Mouse (Mus musculus) heart, embryonic 13.5 days (tissue): ENCODE measurements at regions not wholly inside any gene's neighbourhood (a gene's known extent, or its start where the extent isn't known, plus 50 kb on each side); places are given as distances from the start of the nearest gene placed in this dataset.

ENCODE experiments used
- ATAC-seq: fragments of 200-750 bp; cut with Nextera tagmentation; 2 replicates; pipeline ENCODE4 v1.8.0; 2017; ENCODE audit warnings: moderate TSS enrichment; ENCODE audit not compliant: insufficient number of reproducible peaks, low FRiP score, low TSS enrichment; ENCODE audit errors: extremely low read depth
- H3K27ac ChIP-seq: fragments of 300-500 bp; sonication (generic); replicated peaks from 2 replicates; pipeline ENCODE4 v1.5.1; 2015; ENCODE audit warnings: moderate library complexity, mild to moderate bottlenecking, inconsistent platforms
- H3K27me3 ChIP-seq: fragments of 300-500 bp; sonication (generic); replicated peaks from 2 replicates; pipeline ENCODE4 v1.6.1; 2015; ENCODE audit warnings: mild to moderate bottlenecking, inconsistent platforms
- H3K36me3 ChIP-seq: fragments of 300-500 bp; sonication (generic); 2 replicates; pipeline ENCODE4 v1.6.1; 2015; ENCODE audit warnings: mild to moderate bottlenecking, inconsistent platforms
- H3K4me1 ChIP-seq: fragments of 300-500 bp; sonication (generic); 2 replicates; pipeline ENCODE4 v1.6.1; 2015; ENCODE audit warnings: inconsistent platforms
- H3K4me2 ChIP-seq: fragments of 300-500 bp; sonication (generic); 2 replicates; pipeline ENCODE4 v1.6.1; 2015; ENCODE audit warnings: inconsistent platforms, mild to moderate bottlenecking, moderate library complexity
- H3K4me3 ChIP-seq: fragments of 300-500 bp; sonication (generic); 2 replicates; pipeline ENCODE4 v1.5.1; 2015; ENCODE audit warnings: moderate library complexity, mild to moderate bottlenecking, inconsistent platforms
- H3K9ac ChIP-seq: fragments of 300-500 bp; sonication (generic); 2 replicates; pipeline ENCODE4 v1.6.1; 2015; ENCODE audit warnings: inconsistent platforms, mild to moderate bottlenecking, moderate library complexity
- H3K9me3 ChIP-seq: fragments of 300-500 bp; sonication (generic); 2 replicates; pipeline ENCODE4 v1.6.1; 2016; ENCODE audit warnings: inconsistent platforms
- WGBS: fragments of 180-500 bp; shearing (Covaris S2); methylation state at CpG from one replicate; pipeline ENCODE4 v1.1.7; 2015; ENCODE audit warnings: mixed read lengths; 5-methylcytosine and 5-hydroxymethylcytosine counted together

DNA sequence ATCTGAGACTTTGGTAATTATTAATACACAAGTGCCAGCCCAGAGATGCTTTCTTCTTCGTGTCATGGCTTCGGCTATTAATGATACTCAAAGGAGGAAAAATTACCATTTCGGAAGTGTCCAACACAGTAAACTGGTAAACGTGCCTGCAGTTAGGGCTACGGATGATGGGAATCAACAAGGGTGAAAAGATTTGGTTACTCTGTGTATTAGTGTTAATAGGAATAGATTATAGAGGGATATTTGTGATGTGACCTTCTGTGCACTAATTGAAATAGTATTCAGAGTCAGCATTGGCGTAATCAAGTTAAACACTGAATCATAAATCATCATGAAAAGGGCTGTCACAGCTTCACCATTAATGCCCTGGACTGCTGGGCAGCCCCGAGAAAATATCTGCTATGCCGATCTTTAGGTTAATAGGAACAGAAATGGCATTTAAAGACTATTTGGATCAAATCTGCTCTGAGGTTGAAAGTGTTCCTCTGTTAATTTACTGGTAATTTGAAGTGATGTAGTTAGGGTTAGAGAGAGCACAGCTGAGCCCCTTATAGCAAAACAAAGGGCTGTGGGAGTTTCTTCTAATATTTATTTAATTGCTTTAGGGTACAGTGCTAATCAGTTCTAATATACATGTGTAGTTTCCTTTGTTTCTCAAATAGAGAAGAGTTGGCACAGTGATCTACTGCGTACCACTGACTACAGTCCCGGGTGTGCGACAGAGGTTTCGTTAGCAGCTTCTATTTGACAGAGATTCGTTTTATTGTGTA, 160.7 kb downstream of the Rpl36a-ps1 start:
- Histone ChIP-seq H3K36me3 (no peaks in the 10 kb centered on the region), H3K4me3 (no peak overlapping the region), H3K9me3 (no peaks in the 10 kb centered on the region), H3K27ac (no peak overlapping the region), H3K27me3 (no peaks in the 10 kb centered on the region), H3K4me2 (no peak overlapping the region), H3K4me1 (no peaks in the 10 kb centered on the region), H3K9ac (no peak overlapping the region)
- WGBS: 80% methylated on average over 13 of the region's 13 CpGs
- ATAC-seq: no peak

DNA sequence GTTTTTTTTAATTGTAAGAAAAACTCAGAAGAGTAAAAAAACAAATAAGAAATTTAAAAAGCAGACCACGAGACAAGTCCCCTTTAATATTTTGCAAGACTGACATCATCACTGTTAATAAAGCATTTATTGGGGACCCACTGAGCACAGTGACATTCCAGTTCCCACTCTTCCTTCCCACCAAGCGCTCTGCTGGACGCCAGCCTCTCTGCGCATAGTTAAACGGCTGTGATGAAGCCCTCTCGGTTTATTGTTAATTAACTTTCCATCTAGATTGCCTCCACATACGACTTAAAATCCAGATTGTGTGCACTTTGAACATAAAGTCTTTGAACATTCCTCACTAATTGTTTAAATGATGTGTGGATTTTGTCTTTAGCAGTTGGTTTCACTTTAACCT, 161.7 kb downstream of the Rpl36a-ps1 start:
- no peaks in the 10 kb centered on the region for H3K9me3 ChIP-seq
- WGBS: 72% methylated on average over 7 of the region's 7 CpGs

DNA sequence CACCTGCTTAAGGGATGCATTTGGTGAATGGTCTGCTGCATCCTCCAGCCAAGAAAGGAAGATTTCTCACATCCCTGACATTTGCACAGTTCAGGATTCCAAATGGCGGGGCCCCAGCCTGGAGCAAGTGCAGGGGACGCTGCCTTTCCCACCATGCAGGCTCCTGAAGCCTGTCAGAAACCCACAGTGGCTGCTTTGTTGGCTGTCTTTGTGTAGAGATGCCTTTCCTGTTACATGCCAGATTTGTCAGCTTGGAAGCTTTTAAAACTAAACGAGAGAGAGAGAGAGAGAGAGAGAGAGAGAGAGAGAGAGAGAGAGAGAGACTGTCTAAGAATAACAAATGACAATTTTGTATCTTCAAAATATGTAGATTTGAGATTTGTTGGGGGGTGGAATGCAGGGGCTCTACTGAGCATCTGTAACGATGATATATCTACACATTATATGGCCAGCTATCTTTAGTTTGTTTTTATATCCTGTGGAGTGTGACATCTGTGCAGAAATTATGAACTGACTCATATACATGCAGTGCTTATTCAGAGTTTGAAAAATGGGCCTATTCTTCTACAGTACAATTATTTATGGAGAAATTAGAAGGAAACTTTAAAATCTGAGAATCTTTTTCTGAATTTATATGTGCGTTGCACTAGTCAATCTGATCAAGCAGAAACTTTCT, 164.0 kb downstream of the Rpl36a-ps1 start:
- H3K4me2 ChIP-seq: no peak overlapping the region
- H3K9ac ChIP-seq: no peak overlapping the region
- H3K27ac ChIP-seq: no peak overlapping the region
- WGBS: 50% methylated on average over 5 of the region's 5 CpGs
- no peaks in the 10 kb centered on the region for H3K36me3 ChIP-seq
- no peak for ATAC-seq
- H3K4me1 ChIP-seq: no peaks in the 10 kb centered on the region
- no peaks in the 10 kb centered on the region for H3K27me3 ChIP-seq
- H3K9me3 ChIP-seq: no peaks in the 10 kb centered on the region
- no peak overlapping the region for H3K4me3 ChIP-seq

More for the DNA sequence above, 161.7 kb downstream of the Rpl36a-ps1 start:
- Histone ChIP-seq H3K4me2 (no peak overlapping the region), H3K4me1 (no peaks in the 10 kb centered on the region), H3K27ac (no peak overlapping the region), H3K4me3 (no peak overlapping the region), H3K36me3 (no peaks in the 10 kb centered on the region), H3K9ac (no peak overlapping the region), H3K27me3 (no peaks in the 10 kb centered on the region)
- no peak for ATAC-seq

DNA sequence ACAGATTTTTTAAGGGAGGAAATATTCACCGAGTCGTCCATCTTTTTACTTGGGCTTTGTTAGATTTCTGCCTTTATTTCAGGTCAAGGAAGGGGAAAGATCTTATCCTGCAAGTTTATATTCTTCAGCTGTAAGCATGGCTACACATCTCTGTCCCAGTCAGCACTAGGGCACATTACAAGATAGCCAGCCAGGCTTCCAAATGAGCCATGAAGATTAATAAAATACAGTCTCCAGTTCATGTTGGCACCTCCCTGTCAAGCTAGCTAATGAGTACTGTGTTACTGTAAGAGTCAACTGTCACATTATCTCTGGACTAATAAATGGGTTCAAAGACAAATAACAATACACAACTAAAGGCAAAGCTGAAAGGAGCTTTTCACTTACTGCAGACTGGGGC, 166.6 kb downstream of the Rpl36a-ps1 start:
- ATAC-seq: no peak
- H3K4me1 ChIP-seq: no peaks in the 10 kb centered on the region
- H3K36me3 ChIP-seq: no peaks in the 10 kb centered on the region
- no peak overlapping the region for H3K9ac ChIP-seq
- no peaks in the 10 kb centered on the region for H3K9me3 ChIP-seq
- H3K27ac ChIP-seq: no peak overlapping the region
- H3K27me3 ChIP-seq: no peaks in the 10 kb centered on the region
- 68% methylated on average over 2 of the region's 2 CpGs for WGBS
- H3K4me2 ChIP-seq: no peak overlapping the region
- no peak overlapping the region for H3K4me3 ChIP-seq

DNA sequence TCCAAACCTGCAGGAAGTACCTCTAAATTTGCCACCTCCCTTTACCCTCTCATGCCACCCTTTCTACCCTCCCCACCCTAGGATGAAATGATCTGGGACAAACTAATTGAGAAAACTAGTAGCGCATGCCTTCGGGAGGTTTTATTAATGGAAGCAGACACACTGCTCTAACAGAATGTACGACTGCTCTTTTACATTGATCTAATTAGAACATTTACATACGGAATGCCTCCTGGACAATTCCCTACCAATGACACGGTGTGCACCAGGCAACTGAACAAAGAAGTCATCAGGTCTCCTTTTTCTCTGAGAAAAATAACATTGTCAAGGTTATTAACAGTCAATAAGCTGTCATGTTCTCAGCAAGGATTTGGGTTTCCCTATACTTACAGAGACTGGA, 180.5 kb downstream of the Rpl36a-ps1 start:
- H3K27me3 ChIP-seq: no peaks in the 10 kb centered on the region
- H3K9me3 ChIP-seq: no peaks in the 10 kb centered on the region
- ATAC-seq: no peak
- H3K9ac ChIP-seq: no peak overlapping the region
- H3K4me1 ChIP-seq: no peaks in the 10 kb centered on the region
- no peak overlapping the region for H3K4me3 ChIP-seq
- no peak overlapping the region for H3K27ac ChIP-seq
- H3K36me3 ChIP-seq: no peaks in the 10 kb centered on the region
- WGBS: 86% methylated on average over 5 of the region's 5 CpGs
- H3K4me2 ChIP-seq: no peak overlapping the region

DNA sequence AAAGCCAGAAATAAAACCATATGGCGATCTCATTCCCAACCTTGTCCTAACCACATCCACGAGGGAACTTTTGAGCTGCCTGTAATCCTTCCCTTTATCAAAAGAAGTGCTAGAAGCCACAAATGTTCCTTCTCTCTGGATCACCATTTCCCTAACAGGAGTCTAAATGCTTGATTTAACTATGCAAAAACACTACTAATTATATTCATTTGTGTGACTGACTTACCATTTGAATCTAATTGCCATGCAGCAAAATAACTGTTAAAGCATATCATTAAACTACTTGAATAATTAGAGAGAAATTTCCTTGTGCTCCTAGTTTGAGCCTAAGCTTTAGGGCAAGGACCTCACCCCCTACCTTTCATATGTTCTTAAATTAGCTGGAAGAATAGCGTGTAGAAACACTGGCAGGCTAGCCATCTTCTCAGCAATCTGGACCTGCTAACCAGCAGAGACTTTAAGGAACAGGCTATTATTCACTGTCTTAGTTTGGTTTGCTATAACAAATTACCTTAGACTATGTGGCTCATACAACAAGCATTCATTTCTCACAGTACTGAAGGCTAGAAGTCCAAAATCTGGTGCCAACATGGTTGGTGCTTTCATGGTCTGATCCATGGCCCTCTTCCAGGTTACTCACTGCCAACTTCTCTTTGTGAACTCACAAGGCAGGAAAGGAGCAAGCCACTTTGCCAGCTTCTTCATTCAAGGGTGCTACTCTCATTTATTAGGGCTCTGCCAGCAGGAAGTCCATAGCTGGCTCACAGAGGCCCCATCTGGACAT, 183.7 kb downstream of the Rpl36a-ps1 start:
- Histone ChIP-seq H3K9ac (no peak overlapping the region), H3K4me3 (no peak overlapping the region), H3K27me3 (no peaks in the 10 kb centered on the region), H3K27ac (no peak overlapping the region), H3K36me3 (no peaks in the 10 kb centered on the region), H3K9me3 (no peaks in the 10 kb centered on the region), H3K4me1 (no peaks in the 10 kb centered on the region), H3K4me2 (no peak overlapping the region)
- ATAC-seq: no peak
- WGBS: 73% methylated on average over 3 of the region's 3 CpGs

DNA sequence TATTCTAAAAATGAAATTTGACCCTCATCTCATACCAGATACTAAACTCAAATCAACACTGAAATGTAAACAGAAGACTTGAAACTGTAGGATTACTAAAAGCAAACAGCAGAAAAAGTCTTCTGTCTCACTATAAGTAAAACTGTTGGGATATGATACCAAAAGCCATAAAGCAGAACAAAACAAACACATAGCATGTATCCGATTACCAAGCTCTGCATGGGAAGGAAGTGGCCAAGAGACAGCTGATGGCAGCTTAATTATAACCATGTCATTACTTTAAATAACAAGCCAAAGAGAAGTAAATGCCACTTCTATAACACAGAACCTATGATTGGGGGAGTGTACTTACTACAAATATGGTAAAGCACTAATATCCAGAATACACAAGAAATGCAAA, 186.0 kb downstream of the Rpl36a-ps1 start:
- no peaks in the 10 kb centered on the region for H3K27me3 ChIP-seq
- no peak overlapping the region for H3K4me2 ChIP-seq
- H3K36me3 ChIP-seq: no peaks in the 10 kb centered on the region
- no peak for ATAC-seq
- H3K4me1 ChIP-seq: no peaks in the 10 kb centered on the region
- no peak overlapping the region for H3K4me3 ChIP-seq
- H3K27ac ChIP-seq: no peak overlapping the region
- no peaks in the 10 kb centered on the region for H3K9me3 ChIP-seq
- 77% methylated on average over 1 of the region's 1 CpGs for WGBS
- no peak overlapping the region for H3K9ac ChIP-seq

DNA sequence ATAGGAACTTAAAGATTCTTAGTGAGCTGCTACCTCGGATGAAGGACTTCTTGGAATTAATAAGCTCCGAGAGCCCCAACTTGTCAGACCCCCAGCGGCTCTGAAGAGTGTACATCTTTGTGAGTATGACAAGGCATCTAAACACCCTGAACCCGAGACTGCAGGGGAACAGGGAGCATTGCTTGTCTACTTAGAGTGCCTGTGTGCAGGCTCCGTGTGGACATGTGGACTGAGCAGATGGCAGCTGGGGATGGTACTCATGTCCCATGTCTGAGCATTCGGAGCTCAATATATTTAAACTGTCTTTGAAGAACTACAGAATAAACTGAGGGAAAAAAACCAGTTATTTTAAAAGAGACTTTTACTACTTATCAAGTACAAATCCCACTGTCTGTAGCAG, 189.1 kb downstream of the Rpl36a-ps1 start:
- peaks cover 11% of the 10 kb centered on the region for H3K4me1 ChIP-seq
- no peak overlapping the region for H3K4me2 ChIP-seq
- H3K36me3 ChIP-seq: no peaks in the 10 kb centered on the region
- no peak overlapping the region for H3K9ac ChIP-seq
- no peak overlapping the region for H3K27ac ChIP-seq
- no peak for ATAC-seq
- no peaks in the 10 kb centered on the region for H3K27me3 ChIP-seq
- 75% methylated on average over 6 of the region's 6 CpGs for WGBS
- no peak overlapping the region for H3K4me3 ChIP-seq
- H3K9me3 ChIP-seq: no peaks in the 10 kb centered on the region

DNA sequence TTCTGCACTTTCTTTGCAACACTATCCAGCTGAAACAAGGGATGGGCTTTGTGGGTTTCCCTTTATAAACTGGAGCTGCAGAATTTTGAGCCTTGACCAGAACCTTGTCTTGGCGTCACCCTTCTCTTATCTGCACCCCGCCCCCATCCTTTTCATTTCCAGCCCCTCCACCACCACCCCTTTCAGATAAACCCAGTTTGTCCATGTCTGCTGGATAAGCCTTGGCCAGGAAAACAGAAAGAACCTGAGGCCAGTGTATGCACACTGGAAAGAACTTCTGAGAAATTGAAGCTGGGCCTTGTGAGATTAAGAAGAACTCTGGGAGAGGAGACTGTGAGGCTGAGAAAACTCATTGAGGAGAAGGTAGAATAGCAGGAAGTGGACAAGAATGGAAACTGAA, 192.8 kb downstream of the Rpl36a-ps1 start:
- ATAC-seq: no peak
- H3K4me3 ChIP-seq: no peak overlapping the region
- H3K27me3 ChIP-seq: no peaks in the 10 kb centered on the region
- H3K9me3 ChIP-seq: no peaks in the 10 kb centered on the region
- H3K36me3 ChIP-seq: no peaks in the 10 kb centered on the region
- peaks cover 11% of the 10 kb centered on the region for H3K4me1 ChIP-seq
- no peak overlapping the region for H3K9ac ChIP-seq
- 35% methylated on average over 2 of the region's 2 CpGs for WGBS
- H3K4me2 ChIP-seq: no peak overlapping the region
- 0 out of 2 replicates have a peak overlapping the region, but pooled peaks have one; percentile 20 for H3K27ac ChIP-seq

DNA sequence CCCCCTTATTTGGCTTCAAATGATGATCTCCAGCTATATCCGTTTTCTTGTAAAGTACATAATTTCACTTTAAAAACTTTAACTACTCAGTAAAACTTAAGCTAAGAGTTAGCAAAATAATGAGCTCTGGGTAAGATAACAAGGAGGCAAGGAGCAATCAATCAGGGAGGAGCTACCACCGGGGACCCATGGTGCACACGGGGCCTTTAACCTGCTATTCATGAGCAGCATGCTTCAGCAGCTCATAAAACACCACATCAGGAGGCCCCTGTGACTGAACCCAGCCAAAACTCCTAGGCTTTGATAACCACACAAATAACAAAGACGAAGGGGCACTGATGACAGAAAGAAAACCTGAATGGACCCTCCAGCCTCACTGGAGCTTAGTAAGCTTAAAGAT, 202.1 kb downstream of the Rpl36a-ps1 start:
- 69% methylated on average over 4 of the region's 4 CpGs for WGBS
- Histone ChIP-seq H3K4me3 (no peak overlapping the region), H3K36me3 (no peaks in the 10 kb centered on the region), H3K9ac (no peak overlapping the region), H3K27me3 (no peaks in the 10 kb centered on the region), H3K4me2 (no peak overlapping the region), H3K27ac (no peak overlapping the region), H3K4me1 (no peaks in the 10 kb centered on the region), H3K9me3 (no peaks in the 10 kb centered on the region)
- ATAC-seq: no peak

DNA sequence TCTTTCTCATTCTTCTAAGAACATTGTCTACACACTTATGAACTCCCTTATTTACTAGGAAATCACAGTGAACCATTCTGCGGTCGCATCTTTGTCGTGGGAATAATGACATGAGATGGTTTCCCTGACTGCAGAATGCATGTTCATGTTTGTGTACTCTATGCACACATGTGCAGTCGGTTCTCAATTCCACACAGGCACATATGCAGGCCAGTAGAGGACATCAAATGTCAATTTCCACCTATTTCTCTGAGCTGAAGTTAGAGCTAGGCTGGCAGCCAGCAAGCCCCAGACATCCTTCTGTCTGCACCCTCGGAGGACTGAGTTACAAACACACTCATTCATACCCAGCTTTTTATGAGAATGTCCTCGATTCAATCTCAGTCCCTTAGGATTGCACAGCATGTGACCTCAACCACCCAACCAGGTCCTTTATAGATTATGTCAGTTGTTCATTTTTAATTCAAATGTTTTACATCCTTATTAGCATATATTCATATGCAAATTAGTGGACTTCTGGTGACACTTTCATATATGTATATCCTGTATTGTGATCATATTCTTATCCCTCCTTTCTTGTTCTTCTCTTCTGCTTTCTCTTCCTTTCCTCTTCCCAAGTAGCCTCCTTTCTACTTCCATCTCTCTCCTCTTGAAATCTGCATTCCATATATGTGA, 202.7 kb downstream of the Rpl36a-ps1 start:
- no peak overlapping the region for H3K4me2 ChIP-seq

More for the DNA sequence above, 202.7 kb downstream of the Rpl36a-ps1 start:
- Histone ChIP-seq H3K27me3 (no peaks in the 10 kb centered on the region), H3K27ac (no peak overlapping the region), H3K9ac (no peak overlapping the region), H3K4me3 (no peak overlapping the region), H3K9me3 (no peaks in the 10 kb centered on the region), H3K4me1 (no peaks in the 10 kb centered on the region), H3K36me3 (no peaks in the 10 kb centered on the region)
- ATAC-seq: no peak
- 75% methylated on average over 6 of the region's 6 CpGs for WGBS
